Mouse (Mus musculus): ENCODE measurements around the gene Olfr1432. TPM values are rescaled to one million over a fixed set of nuclear protein-coding genes. Genes with fewer than 3 reads are reported as not detected.
"Not testable (repeated sequence)": the region's sequence is repeated elsewhere in the genome, so short reads cannot be mapped to it uniquely, and the experiment has no call there.

Gene Olfr1432
- not detected in 2 replicates for polyA plus RNA-seq (2012; rRNA removed)

GRCm38 (mm10) chr19:12232496-12232895 lies at the start of gene Olfr1432:
Gene Olfr1432 (minus strand): TSS chr19:12232596.
- H3K27me3 ChIP-seq (replicated peaks; ENCODE audit: control insufficient read depth, insufficient read depth, low read length); H3K4me3 ChIP-seq (ENCODE audit: insufficient read depth, low read depth, low read length); H3K36me3 ChIP-seq (ENCODE audit: control insufficient read depth, insufficient read depth, low read length); H3K4me1 ChIP-seq (ENCODE audit: control insufficient read depth, insufficient read depth, low read length); DNase-seq; H3K27ac ChIP-seq (ENCODE audit: insufficient read depth, low read depth, low read length): not testable (repeated sequence)

GRCm38 (mm10) chr19:12279554-12279953 lies 47.2 kb upstream of the Olfr1432 start, which contains the start of gene Olfr1434:
Gene Olfr1434 (plus strand): TSS chr19:12279854.
- no peaks in the 10 kb centered on the region; the same call in 1 of the 2 replicates for H3K27me3 ChIP-seq (replicated peaks; ENCODE audit: control insufficient read depth, insufficient read depth, low read length)
- no peak for DNase-seq
- no peak within 1 kb of the TSS for H3K27ac ChIP-seq (ENCODE audit: insufficient read depth, low read depth, low read length)
- WGBS: 73% methylated on average over 2 of the region's 2 CpGs
- no peaks in the 10 kb centered on the region for H3K4me1 ChIP-seq (ENCODE audit: control insufficient read depth, insufficient read depth, low read length)
- H3K36me3 ChIP-seq (ENCODE audit: control insufficient read depth, insufficient read depth, low read length): no peaks in the 10 kb centered on the region
- H3K4me3 ChIP-seq (ENCODE audit: insufficient read depth, low read depth, low read length): no peak within 1 kb of the TSS
- TF ChIP-seq POLR2A (IDR thresholded peaks at IDR 0.05; ENCODE audit: low read depth, low read length) (no peak), CTCF (conservative IDR thresholded peaks at IDR 0.05; ENCODE audit: insufficient read depth, insufficient read length, low read depth, low read length) (no peak)

- H3K27ac ChIP-seq (ENCODE audit: insufficient read depth, low read depth, low read length): no peak within 1 kb of the TSS
- DNase-seq: no peak
- no peaks in the 10 kb centered on the region for H3K4me1 ChIP-seq (ENCODE audit: control insufficient read depth, insufficient read depth, low read length)
- TF ChIP-seq CTCF (conservative IDR thresholded peaks at IDR 0.05; ENCODE audit: insufficient read depth, insufficient read length, low read depth, low read length) (no peak), POLR2A (IDR thresholded peaks at IDR 0.05; ENCODE audit: low read depth, low read length) (no peak)
- no peaks in the 10 kb centered on the region for H3K27me3 ChIP-seq (replicated peaks; ENCODE audit: control insufficient read depth, insufficient read depth, low read length)
- no peak within 1 kb of the TSS for H3K4me3 ChIP-seq (ENCODE audit: insufficient read depth, low read depth, low read length)
- 54% methylated on average over 1 of the region's 1 CpGs for WGBS
- no peaks in the 10 kb centered on the region for H3K36me3 ChIP-seq (ENCODE audit: control insufficient read depth, insufficient read depth, low read length)
Measured at GRCm38 (mm10) chr19:12260732-12261131, 28.3 kb upstream of the Olfr1432 start, which contains the start of gene Olfr235. Gene Olfr235 (plus strand): TSS chr19:12261032.

- TF ChIP-seq CTCF (conservative IDR thresholded peaks at IDR 0.05; ENCODE audit: insufficient read depth, insufficient read length, low read depth, low read length): no peak
- no peak for TF ChIP-seq POLR2A (IDR thresholded peaks at IDR 0.05; ENCODE audit: low read depth, low read length)
- Histone ChIP-seq H3K4me1 (ENCODE audit: control insufficient read depth, insufficient read depth, low read length) (no peaks in the 10 kb centered on the region), H3K27ac (ENCODE audit: insufficient read depth, low read depth, low read length) (no peak within 1 kb of the TSS), H3K36me3 (ENCODE audit: control insufficient read depth, insufficient read depth, low read length) (no peaks in the 10 kb centered on the region), H3K4me3 (ENCODE audit: insufficient read depth, low read depth, low read length) (no peak within 1 kb of the TSS), H3K27me3 (replicated peaks; ENCODE audit: control insufficient read depth, insufficient read depth, low read length) (no peaks in the 10 kb centered on the region)
- 79% methylated on average over 1 of the region's 1 CpGs for WGBS
- DNase-seq: no peak
Measured at GRCm38 (mm10) chr19:12241559-12241958, 9.2 kb upstream of the Olfr1432 start, which contains the start of gene Olfr262. Gene Olfr262 (minus strand): TSS chr19:12241659.

GRCm38 (mm10) chr19:12200334-12200733 lies 32.1 kb downstream of the Olfr1432 start, which contains the start of gene Olfr1431:
Gene Olfr1431 (plus strand): TSS chr19:12200634.
- Histone ChIP-seq H3K4me1 (ENCODE audit: control insufficient read depth, insufficient read depth, low read length) (no peaks in the 10 kb centered on the region), H3K4me3 (ENCODE audit: insufficient read depth, low read depth, low read length) (no peak within 1 kb of the TSS), H3K27ac (ENCODE audit: insufficient read depth, low read depth, low read length) (no peak within 1 kb of the TSS), H3K36me3 (ENCODE audit: control insufficient read depth, insufficient read depth, low read length) (no peaks in the 10 kb centered on the region), H3K27me3 (replicated peaks; ENCODE audit: control insufficient read depth, insufficient read depth, low read length) (no peaks in the 10 kb centered on the region)
- no peak for DNase-seq
- 70% methylated on average over 1 of the region's 1 CpGs for WGBS
- TF ChIP-seq POLR2A (IDR thresholded peaks at IDR 0.05; ENCODE audit: low read depth, low read length) (no peak), CTCF (conservative IDR thresholded peaks at IDR 0.05; ENCODE audit: insufficient read depth, insufficient read length, low read depth, low read length) (no peak)

GRCm38 (mm10) chr19:12199076-12199475 lies 33.3 kb downstream of the Olfr1432 start:
- H3K4me3 ChIP-seq (ENCODE audit: insufficient read depth, low read depth, low read length); H3K27me3 ChIP-seq (replicated peaks; ENCODE audit: control insufficient read depth, insufficient read depth, low read length); H3K4me1 ChIP-seq (ENCODE audit: control insufficient read depth, insufficient read depth, low read length); DNase-seq; H3K36me3 ChIP-seq (ENCODE audit: control insufficient read depth, insufficient read depth, low read length); H3K27ac ChIP-seq (ENCODE audit: insufficient read depth, low read depth, low read length): not testable (repeated sequence)
- WGBS: 83% methylated on average over 4 of the region's 4 CpGs

Other genes with a start within 250 kb of the Olfr1432 start
- gene Olfr1423, start 191.3 kb downstream of the Olfr1432 start, polyA plus RNA-seq (2012; rRNA removed): not detected in 2 replicates
- not detected in 2 replicates for gene Olfr1424, start 169.9 kb downstream of the Olfr1432 start, polyA plus RNA-seq (2012; rRNA removed)
- gene Olfr1425, start 154.9 kb downstream of the Olfr1432 start, polyA plus RNA-seq (2012; rRNA removed): not detected in 2 replicates
- not detected in 2 replicates for gene Olfr1426, start 140.6 kb downstream of the Olfr1432 start, polyA plus RNA-seq (2012; rRNA removed)
- not detected in 2 replicates for gene Olfr1427, start 129.3 kb downstream of the Olfr1432 start, polyA plus RNA-seq (2012; rRNA removed)
- not detected in 2 replicates for gene Olfr1428, start 116.7 kb downstream of the Olfr1432 start, polyA plus RNA-seq (2012; rRNA removed)
- not detected in 2 replicates for gene Olfr76, start 109.4 kb downstream of the Olfr1432 start, polyA plus RNA-seq (2012; rRNA removed)
- not detected in 2 replicates for gene Olfr1555-ps1, start 62.5 kb downstream of the Olfr1432 start, polyA plus RNA-seq (2012; rRNA removed)
- not detected in 2 replicates for gene Olfr1431, start 32.0 kb downstream of the Olfr1432 start, polyA plus RNA-seq (2012; rRNA removed)
- gene Olfr262, start 9.1 kb upstream of the Olfr1432 start, polyA plus RNA-seq (2012; rRNA removed): not detected in 2 replicates
- gene Olfr235, start 28.4 kb upstream of the Olfr1432 start, polyA plus RNA-seq (2012; rRNA removed): not detected in 2 replicates
- gene Olfr1434, start 47.3 kb upstream of the Olfr1432 start, polyA plus RNA-seq (2012; rRNA removed): not detected in 2 replicates
- gene Olfr1436, start 66.5 kb upstream of the Olfr1432 start, polyA plus RNA-seq (2012; rRNA removed): not detected in 2 replicates
- gene Olfr1437, start 92.5 kb upstream of the Olfr1432 start, polyA plus RNA-seq (2012; rRNA removed): not detected in 2 replicates
- not detected in 2 replicates for gene Olfr1438-ps1, start 103.3 kb upstream of the Olfr1432 start, polyA plus RNA-seq (2012; rRNA removed)
- gene Olfr1440, start 154.7 kb upstream of the Olfr1432 start, polyA plus RNA-seq (2012; rRNA removed): not detected in 2 replicates
- not detected in 2 replicates for gene Olfr1441, start 184.8 kb upstream of the Olfr1432 start, polyA plus RNA-seq (2012; rRNA removed)
- not detected in 2 replicates for gene Pfpl, start 195.3 kb upstream of the Olfr1432 start, polyA plus RNA-seq (2012; rRNA removed)
- 3.8 and 7.4 TPM in 2 replicates for gene Mpeg1, start 228.2 kb upstream of the Olfr1432 start, polyA plus RNA-seq (2012; rRNA removed)